ENCODE assay signal across 18 mouse cellular contexts in the genomic region with DNA sequence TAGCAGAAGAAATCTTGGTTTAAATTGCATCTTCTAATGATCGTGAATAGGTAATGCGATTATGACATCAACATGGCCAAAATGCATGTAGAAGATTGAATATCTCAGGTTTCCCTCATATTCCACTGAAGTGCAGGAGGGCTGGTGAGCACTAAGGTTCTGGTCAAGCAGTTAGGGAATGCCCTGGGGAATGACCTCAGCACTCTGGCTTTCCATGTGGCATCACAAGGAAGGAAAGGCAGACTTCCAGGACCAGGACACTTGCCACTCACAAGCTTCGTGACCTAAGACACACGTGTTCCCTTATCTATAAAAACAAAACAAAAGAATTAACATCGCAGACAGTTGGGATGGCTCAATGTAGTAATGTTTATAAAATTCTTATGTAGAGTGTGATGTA.
"Had no signal": no experiment of that assay in that cellular context is flagged by ENCODE, and none has a peak within 500 bp of the region (broad histone marks: within the 10 kb centered on the region; RNA-seq: fewer than 3 reads in every experiment).

No protein-coding gene starts in this region.

- H3K4me2 ChIP-seq: liver, embryonic 13.5 days; liver, embryonic 15.5 days; lung, embryonic 14.5 days; midbrain, embryonic 12.5 days; midbrain, embryonic 15.5 days; neural tube, embryonic 12.5 days had no signal

- H3K27ac ChIP-seq: liver, embryonic 13.5 days; liver, embryonic 15.5 days; macrophage; midbrain, embryonic 12.5 days; midbrain, embryonic 15.5 days; neural tube, embryonic 12.5 days had no signal

- H3K36me3 ChIP-seq: liver, embryonic 13.5 days; liver, embryonic 15.5 days; midbrain, embryonic 12.5 days; midbrain, embryonic 15.5 days; neural tube, embryonic 12.5 days had no signal

- ATAC-seq: liver, postnatal 0 days; lung, postnatal 0 days; midbrain, embryonic 15.5 days had no signal

- DNase-seq: liver, embryonic 13.5 days; liver, postnatal 0 days; lung, embryonic 14.5 days; lung, postnatal 14 days; lung, postnatal 36 days; right cerebral cortex, postnatal 25 days; right cerebral cortex, postnatal 4 days; spleen, adult 18-20 months; thymus, adult 18-20 months; thymus, postnatal 14 days; thymus, postnatal 36 days had no signal

- H3K27me3 ChIP-seq: liver, embryonic 13.5 days; liver, embryonic 15.5 days; megakaryocyte, embryonic 14.5 days; neural tube, embryonic 12.5 days had no signal

- H3K4me3 ChIP-seq: liver, embryonic 13.5 days; liver, embryonic 15.5 days; megakaryocyte, embryonic 14.5 days; midbrain, embryonic 12.5 days; midbrain, embryonic 15.5 days; neural tube, embryonic 12.5 days had no signal

- H3K9ac ChIP-seq: liver, embryonic 13.5 days; liver, embryonic 15.5 days; liver, postnatal 0 days; lung, embryonic 14.5 days; midbrain, embryonic 12.5 days; midbrain, embryonic 15.5 days; neural tube, embryonic 12.5 days had no signal

- H3K9me3 ChIP-seq: liver, embryonic 13.5 days; liver, embryonic 15.5 days; megakaryocyte, embryonic 14.5 days; midbrain, embryonic 12.5 days; midbrain, embryonic 15.5 days; neural tube, embryonic 12.5 days had no signal

- H3K4me1 ChIP-seq: liver, embryonic 13.5 days; liver, embryonic 15.5 days had no signal
